Mouse (Mus musculus) bone marrow, adult 2 months (tissue): ENCODE measurements at regions not wholly inside any gene's neighbourhood (a gene's known extent, or its start where the extent isn't known, plus 50 kb on each side); places are given as distances from the start of the nearest gene placed in this dataset.

Source experiments
- H3K27ac ChIP-seq: fragments of 200-500 bp; 2 replicates; pipeline ENCODE4 v1.5.1; 2012; ENCODE audit warnings: low read depth, mild to moderate bottlenecking, control low read depth, inconsistent platforms, low read length; ENCODE audit not compliant: control insufficient read depth, poor library complexity, insufficient read depth
- H3K4me1 ChIP-seq: fragments of 200-500 bp; 2 replicates; pipeline ENCODE4 v1.6.1; 2011; ENCODE audit warnings: low read length; ENCODE audit not compliant: control insufficient read depth, insufficient read depth
- H3K4me3 ChIP-seq: fragments of 200-500 bp; replicated peaks from 2 replicates; pipeline ENCODE3; 2011; ENCODE audit warnings: mild to moderate bottlenecking, low read depth, low read length, control low read depth; ENCODE audit not compliant: control insufficient read depth
- CTCF ChIP-seq: fragments of 200-500 bp; IDR thresholded peaks from 2 replicates; pipeline ENCODE4 v1.5.1; 2011; ENCODE audit warnings: low read length, control low read depth; ENCODE audit not compliant: control insufficient read depth, insufficient read depth
- POLR2A ChIP-seq: fragments of 200-500 bp; IDR thresholded peaks from 2 replicates; pipeline ENCODE4 v1.6.1; 2011; ENCODE audit warnings: low read depth, mild to moderate bottlenecking, control low read depth, low read length, borderline replicate concordance; ENCODE audit not compliant: control insufficient read depth
- WGBS: fragments of 180-500 bp; shearing (Covaris S2); methylation state at CpG from one replicate; pipeline ENCODE4 v1.1.7; 2018; 5-methylcytosine and 5-hydroxymethylcytosine counted together

DNA sequence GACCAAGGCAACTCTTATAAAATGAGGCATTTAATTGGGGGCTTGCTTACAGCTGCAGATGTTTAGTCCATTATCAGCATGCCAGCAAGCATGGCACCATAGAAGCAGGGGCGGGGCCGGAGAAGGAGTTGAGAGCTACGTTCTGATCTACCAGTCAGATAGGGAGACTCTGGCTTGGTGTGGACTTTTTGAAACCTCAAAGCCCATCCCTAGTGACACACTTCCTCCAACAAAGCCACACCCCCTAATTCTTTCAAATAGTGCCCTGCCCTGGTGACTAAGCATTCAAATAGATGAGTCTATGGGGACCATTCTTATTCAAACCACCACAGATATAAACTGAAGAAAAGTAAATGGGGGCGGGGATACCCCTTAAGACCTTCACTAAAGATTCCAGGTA lies 215.4 kb downstream of the Gadd45g start:
- TF ChIP-seq CTCF (no peak), POLR2A (no peak)
- H3K4me3 ChIP-seq: no peak overlapping the region
- WGBS: 39% methylated on average over 4 of the region's 4 CpGs
- peak overlapping the region; percentile 15; the same call in 1 of the 2 replicates for H3K27ac ChIP-seq
- peaks cover 7% of the 10 kb centered on the region; the same call in 1 of the 2 replicates for H3K4me1 ChIP-seq

DNA sequence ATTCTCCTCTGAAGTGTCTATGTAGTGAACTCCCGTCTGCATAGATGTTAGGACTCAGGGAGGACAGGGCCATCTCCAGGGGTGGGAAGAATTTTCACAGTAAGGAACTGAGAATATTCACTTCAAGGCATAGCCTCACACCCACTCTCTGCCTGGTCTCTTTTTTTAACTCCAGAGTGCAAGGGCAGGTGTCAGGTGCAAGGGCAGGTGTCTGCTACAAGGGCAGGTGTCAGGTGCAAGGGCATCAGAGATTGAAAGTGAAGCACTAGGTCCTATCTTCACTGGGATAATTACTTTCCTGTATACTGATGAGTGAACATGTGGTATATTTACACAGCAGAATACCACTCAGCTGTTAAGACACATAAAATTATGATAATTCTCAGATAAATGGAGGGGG lies 216.1 kb downstream of the Gadd45g start:
- H3K4me3 ChIP-seq: no peak overlapping the region
- peaks cover 7% of the 10 kb centered on the region; the same call in 1 of the 2 replicates for H3K4me1 ChIP-seq
- TF ChIP-seq CTCF (no peak), POLR2A (no peak)
- WGBS: 89% methylated on average over 1 of the region's 1 CpGs
- no peak overlapping the region for H3K27ac ChIP-seq

GRCm38 (mm10) chr13:52065274-52065673 lies 218.8 kb downstream of the Gadd45g start:
- Histone ChIP-seq H3K4me3 (no peak overlapping the region), H3K4me1 (peaks cover 7% of the 10 kb centered on the region; the same call in 1 of the 2 replicates), H3K27ac (no peak overlapping the region)
- TF ChIP-seq POLR2A (no peak), CTCF (no peak)
- WGBS: 83% methylated on average over 5 of the region's 5 CpGs

DNA sequence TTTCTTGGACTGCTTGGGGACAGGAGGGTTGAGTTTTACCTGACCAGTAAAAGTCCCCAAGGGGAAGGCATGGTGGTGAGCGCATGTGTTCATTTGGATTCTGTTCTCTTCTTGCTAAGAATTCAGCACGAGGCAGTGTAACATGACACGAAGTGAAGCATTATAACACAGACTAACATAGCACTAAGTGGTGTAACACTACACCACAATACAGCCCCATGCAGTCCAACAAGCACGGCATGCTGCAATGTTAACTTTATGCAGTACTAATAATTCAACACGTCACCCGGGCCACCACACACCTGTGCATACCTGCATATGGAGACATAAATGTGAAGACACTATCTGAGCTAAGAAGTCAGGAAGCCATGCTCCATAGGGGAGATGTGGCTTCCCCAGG lies 219.2 kb downstream of the Gadd45g start:
- 88% methylated on average over 6 of the region's 6 CpGs for WGBS
- peaks cover 7% of the 10 kb centered on the region; the same call in 1 of the 2 replicates for H3K4me1 ChIP-seq

GRCm38 (mm10) chr13:52067048-52067447 lies 220.6 kb downstream of the Gadd45g start:
- Histone ChIP-seq H3K27ac (no peak overlapping the region), H3K4me3 (no peak overlapping the region), H3K4me1 (no peaks in the 10 kb centered on the region; the same call in 1 of the 2 replicates)
- TF ChIP-seq CTCF: no peak
- no peak for TF ChIP-seq POLR2A
- 28% methylated on average over 4 of the region's 4 CpGs for WGBS

More for the DNA sequence above, 219.2 kb downstream of the Gadd45g start:
- Histone ChIP-seq H3K4me3 (no peak overlapping the region), H3K27ac (no peak overlapping the region)
- TF ChIP-seq CTCF: no peak
- TF ChIP-seq POLR2A: no peak

DNA sequence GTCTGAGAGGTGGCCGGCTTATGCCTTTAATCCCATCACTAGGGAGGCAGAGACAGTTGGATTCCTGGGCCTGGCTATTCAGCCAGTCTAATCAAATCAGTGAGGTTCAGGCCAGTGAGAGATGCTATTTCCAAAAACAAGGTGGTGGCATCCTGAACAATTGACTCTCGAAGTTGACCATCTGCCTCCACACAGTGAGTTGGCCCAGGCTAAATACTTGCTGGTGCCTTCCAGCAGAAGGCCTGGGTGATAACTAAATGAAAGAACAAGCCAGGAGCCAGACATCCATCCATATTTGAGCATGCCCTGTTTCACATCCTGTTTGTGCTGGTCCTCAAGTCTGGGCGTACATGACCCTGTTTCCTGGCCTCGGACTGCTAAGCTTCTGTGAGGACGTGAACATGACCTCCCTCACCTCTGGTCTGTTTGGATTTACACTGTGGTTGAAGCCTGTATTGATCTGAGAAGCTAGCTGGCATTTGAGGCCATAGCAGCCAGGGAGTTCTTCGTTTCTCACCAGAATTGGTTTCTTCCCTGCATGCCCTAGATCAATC lies 222.5 kb downstream of the Gadd45g start:
- no peak overlapping the region for H3K27ac ChIP-seq
- no peak overlapping the region for H3K4me3 ChIP-seq
- no peaks in the 10 kb centered on the region; the same call in 1 of the 2 replicates for H3K4me1 ChIP-seq
- 63% methylated on average over 6 of the region's 6 CpGs for WGBS
- TF ChIP-seq CTCF (no peak), POLR2A (no peak)

GRCm38 (mm10) chr13:52069714-52070113 lies 223.2 kb downstream of the Gadd45g start:
- H3K4me3 ChIP-seq: no peak overlapping the region
- no peaks in the 10 kb centered on the region; the same call in 1 of the 2 replicates for H3K4me1 ChIP-seq
- TF ChIP-seq CTCF (no peak), POLR2A (no peak)
- no peak overlapping the region for H3K27ac ChIP-seq
- 56% methylated on average over 3 of the region's 3 CpGs for WGBS

- Histone ChIP-seq H3K4me3 (no peak overlapping the region), H3K27ac (no peak overlapping the region), H3K4me1 (no peaks in the 10 kb centered on the region; the same call in 1 of the 2 replicates)
- 29% methylated on average over 19 of the region's 19 CpGs for WGBS
- TF ChIP-seq POLR2A: no peak
- no peak for TF ChIP-seq CTCF
These were observed 224.5 kb downstream of the Gadd45g start for GRCm38 (mm10) chr13:52070731-52071663.

DNA sequence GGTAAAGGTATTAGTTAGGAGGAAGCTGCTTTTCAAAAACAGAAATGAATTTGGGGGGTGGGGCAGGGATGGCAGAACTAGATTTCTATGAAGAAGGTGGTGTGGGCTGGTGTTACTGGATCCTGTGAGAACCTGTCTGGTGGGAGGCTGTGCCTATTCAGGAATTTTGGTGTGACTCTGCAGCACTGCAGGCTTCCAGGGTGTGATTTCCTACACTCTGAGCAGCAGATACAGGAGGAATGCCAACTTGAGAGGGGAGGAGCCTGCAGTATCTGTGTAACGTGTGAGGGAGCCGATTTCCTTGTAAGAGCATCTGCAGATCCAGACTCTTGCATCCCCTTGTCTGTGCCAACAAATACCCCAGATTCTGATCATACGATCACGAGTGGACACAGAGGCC lies 231.1 kb downstream of the Gadd45g start:
- Histone ChIP-seq H3K4me1 (peaks cover 2% of the 10 kb centered on the region; the same call in 1 of the 2 replicates), H3K27ac (no peak overlapping the region), H3K4me3 (no peak overlapping the region)
- 63% methylated on average over 4 of the region's 4 CpGs for WGBS
- TF ChIP-seq CTCF: no peak
- no peak for TF ChIP-seq POLR2A
